Mouse (Mus musculus): Measurements from ENCODE around the gene Rgmb.

Gene Rgmb

GRCm38 (mm10) chr17:15830766-15831644 lies at the start of gene Rgmb:
Gene Rgmb (minus strand): TSS chr17:15831039.
- DNase-seq: peak; percentile 31

- DNase-seq: no peak
Measured at GRCm38 (mm10) chr17:15874765-15875164, 43.9 kb upstream of the Rgmb start.

GRCm38 (mm10) chr17:15872093-15872492 lies 41.3 kb upstream of the Rgmb start:
- DNase-seq: no peak

GRCm38 (mm10) chr17:15865249-15865648 lies 34.4 kb upstream of the Rgmb start:
- DNase-seq: no peak

GRCm38 (mm10) chr17:15862355-15862754 lies 31.5 kb upstream of the Rgmb start:
- DNase-seq: no peak

GRCm38 (mm10) chr17:15853121-15853520 lies 22.3 kb upstream of the Rgmb start:
- DNase-seq: no peak

- no peak for DNase-seq
Measured at GRCm38 (mm10) chr17:15850544-15850943, 19.7 kb upstream of the Rgmb start.

GRCm38 (mm10) chr17:15841425-15841824 lies 10.6 kb upstream of the Rgmb start:
- DNase-seq: no peak

GRCm38 (mm10) chr17:15832398-15832797 lies 1.6 kb upstream of the Rgmb start:
- DNase-seq: no peak

GRCm38 (mm10) chr17:15831810-15832209 lies 971 bp upstream of the Rgmb start:
- peak; percentile 62 for DNase-seq

- no peak for DNase-seq
Measured at GRCm38 (mm10) chr17:15830171-15830765, 571 bp downstream of the Rgmb start.

GRCm38 (mm10) chr17:15829198-15830170 lies 1.4 kb downstream of the Rgmb start:
- no peak for DNase-seq

GRCm38 (mm10) chr17:15828131-15828917 lies 2.5 kb downstream of the Rgmb start:
- no peak for DNase-seq

- DNase-seq: no peak
Measured at GRCm38 (mm10) chr17:15826928-15827327, 3.9 kb downstream of the Rgmb start.

- DNase-seq: peak; percentile 84
Measured at GRCm38 (mm10) chr17:15826444-15826909, 4.4 kb downstream of the Rgmb start.

GRCm38 (mm10) chr17:15825481-15826396 lies 5.1 kb downstream of the Rgmb start:
- DNase-seq: peak; percentile 29

- DNase-seq: no peak
Measured at GRCm38 (mm10) chr17:15824854-15825253, 6.0 kb downstream of the Rgmb start.

GRCm38 (mm10) chr17:15824337-15824736 lies 6.5 kb downstream of the Rgmb start:
- no peak for DNase-seq

- no peak for DNase-seq
Measured at GRCm38 (mm10) chr17:15823838-15824237, 7.0 kb downstream of the Rgmb start.

GRCm38 (mm10) chr17:15823215-15823614 lies 7.6 kb downstream of the Rgmb start:
- no peak for DNase-seq

GRCm38 (mm10) chr17:15822376-15822775 lies 8.5 kb downstream of the Rgmb start:
- no peak for DNase-seq
